Mouse (Mus musculus) left cerebral cortex, postnatal 10 days (tissue): ENCODE data around the gene Ccdc8. TPM values are rescaled to one million over a fixed set of nuclear protein-coding genes. Genes with fewer than 3 reads are reported as not detected.
A peak's percentile ranks its signal among the peaks of the same experiment; 100 is the strongest.

ENCODE experiments used
- DNase-seq, 2 experiments: peaks; one replicate each; pipeline ENCODE4 v3.0.0; 2021 to 2022; ENCODE audit warnings: low spot score in 2 of 2, mixed read lengths in 1 of 2; ENCODE audit errors: extremely low spot score in 1 of 2
- intact Hi-C: fragments of 180-260 bp; cut with DNase I; formaldehyde crosslinking; loops from one replicate; pipeline ENCODE4 v1.15.1; 2025
- total RNA-seq, 2 experiments: library from RNA; stranded (reverse); gene quantifications; 2 replicates each; pipeline ENCODE4 v1.2.3; 2021

Ccdc8 gene
- total RNA-seq, 2 experiments from 2014 or later, result 3.0 to 3.3 TPM

DNA sequence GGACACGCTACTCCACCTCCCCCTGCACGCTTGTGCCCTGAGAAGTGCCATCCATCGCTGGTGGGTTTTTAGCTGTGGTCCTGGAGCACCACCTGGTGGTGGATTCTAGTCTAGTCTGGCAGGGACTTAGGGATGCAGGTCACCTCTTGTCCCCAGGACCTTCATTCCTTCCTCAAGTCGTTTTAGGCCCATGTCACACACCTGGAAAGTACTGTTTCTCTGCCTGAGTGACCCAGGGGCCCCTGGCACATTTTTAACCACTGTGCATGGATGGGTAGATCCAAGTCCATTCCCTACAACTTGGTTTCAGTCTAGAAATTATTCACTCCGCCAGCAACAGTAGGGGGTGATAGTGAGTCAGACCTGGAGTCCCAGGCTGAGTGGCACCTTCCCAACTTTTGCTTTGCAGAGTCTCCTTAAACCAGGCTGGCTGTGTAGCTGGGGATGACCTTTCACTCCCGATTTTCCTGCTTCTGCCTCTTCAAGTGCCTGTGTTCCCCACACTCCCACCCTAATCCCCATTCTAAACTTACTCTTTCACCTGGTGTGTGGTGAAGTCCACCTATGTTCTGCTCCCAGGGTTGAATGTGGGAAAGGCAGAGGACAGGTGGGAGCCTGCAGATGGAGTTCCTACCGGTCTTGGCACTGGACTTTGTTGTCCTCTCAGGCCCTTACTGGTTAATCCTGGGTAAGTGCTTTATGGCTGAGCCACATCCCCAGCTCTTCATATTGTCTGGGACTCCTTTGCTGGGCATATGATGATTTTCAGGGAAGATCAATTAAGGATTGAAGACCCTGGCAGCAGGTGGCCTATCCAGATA, 10.1 kb downstream of the Ccdc8 start:
- intact Hi-C loops, result loop anchor here (1.0 to 2.0 kb wide), 2 partner anchors 52 to 70 kb away; no protein-coding TSS in a partner anchor
- DNase-seq, result peak; percentile 76 to 86

DNA sequence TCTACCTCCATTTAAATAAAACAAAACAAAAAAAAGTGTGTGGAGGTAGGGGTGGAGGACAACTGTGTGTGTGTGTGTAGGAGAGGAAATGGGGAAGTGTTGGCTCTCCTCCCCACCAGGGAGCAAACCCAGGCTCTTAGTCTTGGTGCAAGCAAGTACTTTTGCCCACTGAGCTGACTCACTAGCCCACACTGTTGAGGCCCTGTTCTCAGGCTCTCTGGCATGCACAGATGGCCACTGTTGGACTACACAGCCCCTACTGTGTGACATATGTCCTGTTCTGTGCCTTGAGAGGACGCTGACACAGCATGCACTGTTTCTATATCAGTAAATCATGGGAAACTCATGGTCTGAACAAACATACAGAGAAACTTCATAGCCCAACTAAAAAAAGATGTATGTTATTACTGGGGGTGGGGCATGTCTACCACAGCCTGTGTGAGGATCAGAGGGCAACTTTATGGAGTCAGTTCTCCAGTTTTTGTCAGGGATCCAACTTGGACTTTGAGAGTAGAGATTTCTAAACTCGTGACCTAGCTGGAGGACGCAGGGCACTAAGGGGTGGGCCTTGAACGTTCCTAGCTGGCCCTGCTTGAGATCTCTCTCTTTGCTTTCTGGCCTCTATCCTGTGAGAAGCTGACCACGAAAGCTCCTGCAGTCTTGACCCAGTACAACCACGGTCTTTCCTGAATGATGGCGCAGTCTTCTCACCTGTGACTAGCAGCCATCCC, 10.9 kb downstream of the Ccdc8 start:
- DNase-seq, result no peak
- intact Hi-C loops, result loop anchor here (2.0 kb wide), 1 partner anchor 53 kb away; no protein-coding TSS in a partner anchor

DNA sequence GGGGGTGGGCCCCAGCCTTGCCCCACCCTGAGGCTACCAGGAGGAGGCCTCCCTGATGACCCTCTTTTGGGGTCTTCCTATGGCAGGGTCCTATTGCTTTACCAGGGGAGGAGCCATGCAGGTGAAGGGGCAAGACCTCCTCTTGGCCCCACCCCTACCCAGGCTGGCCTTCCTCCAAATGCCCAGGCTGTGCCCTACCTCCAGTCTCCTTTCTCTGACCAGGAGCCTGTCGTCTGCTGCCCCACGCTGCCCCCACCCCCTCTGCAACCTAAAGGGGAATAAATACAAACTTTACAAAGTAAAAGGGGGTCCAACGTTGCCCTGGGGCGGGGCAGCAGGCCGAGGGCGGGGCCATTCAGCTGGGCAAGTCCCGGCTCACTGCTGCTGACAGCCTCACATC, 12.2 kb downstream of the Ccdc8 start:
- intact Hi-C loops, result loop anchor here (5.0 kb wide), 1 partner anchor 48 kb away; no protein-coding TSS in a partner anchor
- peak in 1 of 2 experiments; percentile 60 for DNase-seq

DNA sequence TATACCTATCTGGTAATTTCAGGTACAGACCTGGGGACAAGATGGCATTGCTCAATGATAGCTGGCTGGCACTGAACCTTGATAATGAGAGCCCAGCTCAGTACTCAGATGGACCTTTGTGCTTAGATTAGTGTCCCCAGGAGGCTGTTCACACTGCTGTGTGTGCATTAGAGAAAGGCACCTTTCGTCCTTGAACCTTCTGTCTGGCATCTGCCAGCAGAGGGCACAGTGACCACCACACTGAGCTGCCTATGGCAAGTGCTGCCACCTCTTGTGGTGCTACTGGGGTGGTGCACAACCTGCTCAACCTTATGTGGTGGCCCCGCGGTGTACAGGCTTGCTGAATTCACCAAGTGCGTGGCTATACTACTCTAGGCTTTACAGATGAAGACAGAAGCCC, 14.8 kb downstream of the Ccdc8 start:
- no peak for DNase-seq
- intact Hi-C loops, result loop anchor here (5.0 kb wide), 1 partner anchor 45 kb away; no protein-coding TSS in a partner anchor

DNA sequence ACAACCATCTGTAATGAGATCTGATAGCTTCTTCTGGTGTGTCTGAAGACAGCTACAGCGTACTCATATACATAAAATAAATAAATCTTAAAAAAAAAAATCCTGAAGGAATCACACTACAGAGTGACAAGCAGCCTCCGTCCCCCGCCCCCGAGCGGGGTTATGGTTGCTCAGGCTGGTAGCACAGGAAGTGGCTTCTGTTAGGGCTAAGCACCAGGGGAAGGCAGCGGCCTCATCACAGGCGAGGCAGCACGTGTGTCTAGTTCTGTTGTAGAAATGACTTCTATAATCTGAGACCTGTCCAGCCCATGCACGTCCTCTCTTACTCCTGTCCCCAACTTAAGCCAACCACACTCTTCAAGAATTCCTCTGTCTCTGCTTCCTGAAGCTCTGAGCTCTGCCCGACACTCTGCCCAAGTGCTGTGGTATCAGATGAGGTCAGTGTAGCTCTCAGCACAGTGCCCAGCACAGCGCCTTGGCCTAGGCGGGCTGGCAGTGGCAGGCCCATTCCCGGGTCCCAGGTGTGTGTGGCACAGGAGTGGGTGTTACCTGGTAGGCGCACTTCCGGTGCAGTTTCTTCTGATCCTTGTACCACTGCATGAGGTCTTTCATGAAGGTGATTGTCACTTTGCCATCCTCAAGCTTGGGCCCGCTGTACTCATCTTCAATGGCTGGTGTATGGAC, 17.0 kb downstream of the Ccdc8 start:
- no peak for DNase-seq
- intact Hi-C loops, result loop anchor here (5.0 kb wide), 1 partner anchor 43 kb away; no protein-coding TSS in a partner anchor

DNA sequence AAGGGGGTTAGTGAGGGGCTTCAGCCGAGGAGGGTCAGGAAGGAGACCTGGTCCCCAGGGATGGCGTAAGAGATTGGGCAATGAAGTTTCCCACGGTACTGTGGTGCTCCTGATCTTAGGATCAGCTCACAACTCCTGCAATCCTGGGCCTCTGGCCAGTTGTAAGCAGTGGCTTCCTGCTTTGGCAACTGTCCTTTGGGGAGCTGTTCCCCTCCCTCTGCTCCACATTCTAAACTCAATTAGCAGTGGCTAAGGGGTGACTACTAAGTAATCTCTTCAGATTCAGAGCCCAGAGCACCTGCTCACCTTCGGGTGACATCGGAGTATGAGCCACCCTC, 17.5 kb downstream of the Ccdc8 start:
- intact Hi-C loops, result no loop called here
- DNase-seq, result no peak

DNA sequence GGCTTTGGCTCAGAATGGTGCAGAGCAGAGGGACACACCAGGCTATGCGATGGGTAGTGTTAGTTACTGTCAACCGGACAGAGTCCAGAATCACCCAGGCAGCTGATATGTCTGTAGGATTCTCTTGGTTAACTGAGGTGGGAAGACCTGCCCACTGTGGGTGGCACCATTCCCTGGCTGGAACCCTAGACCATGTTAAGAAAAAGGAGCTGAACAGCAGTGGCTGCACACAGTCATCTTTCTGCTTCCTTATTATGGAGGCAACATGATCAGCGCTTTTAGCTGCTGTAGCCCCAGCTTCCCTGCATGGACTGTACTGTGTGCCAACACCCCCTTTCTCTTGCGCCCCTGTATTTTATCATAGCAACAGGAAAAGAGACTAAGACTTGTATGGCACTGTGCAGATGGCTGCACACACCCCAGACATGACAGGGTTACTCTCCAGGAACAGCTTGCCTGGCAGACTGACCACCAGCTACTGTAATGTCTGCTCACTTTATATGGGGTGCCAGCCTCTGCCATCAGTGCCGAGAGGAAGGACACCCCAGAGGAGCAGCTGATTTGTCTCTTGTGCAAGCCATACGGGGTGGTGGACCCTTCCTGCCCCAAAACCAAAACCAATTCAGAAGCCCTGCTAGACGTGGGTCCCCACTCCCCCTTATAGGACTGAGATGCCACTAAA, 19.5 kb downstream of the Ccdc8 start:
- intact Hi-C loops, result no loop called here
- DNase-seq, result no peak

DNA sequence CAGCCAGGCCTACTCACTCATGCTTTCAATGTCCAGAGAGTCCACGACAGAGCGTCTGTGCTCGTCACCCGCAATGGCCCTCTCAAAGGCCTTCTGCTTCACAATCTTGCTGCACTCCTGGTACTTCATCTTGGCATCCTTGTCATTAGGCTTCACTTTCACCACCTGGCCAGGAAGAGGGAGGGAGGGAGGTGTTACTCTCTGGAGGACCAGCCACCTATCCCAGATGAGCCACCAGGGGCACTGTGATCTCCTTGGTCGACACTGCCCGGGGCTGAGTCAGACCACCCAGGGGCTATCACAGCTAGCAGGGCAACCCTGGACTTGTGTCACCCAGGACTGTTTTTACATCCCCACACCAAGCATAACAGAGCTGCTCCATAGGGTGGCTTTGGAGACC, 22.9 kb downstream of the Ccdc8 start:
- intact Hi-C loops, result loop anchor here (5.0 kb wide), 1 partner anchor 47 kb away; the partner anchor contains the start of gene Hif3a
- no peak for DNase-seq

DNA sequence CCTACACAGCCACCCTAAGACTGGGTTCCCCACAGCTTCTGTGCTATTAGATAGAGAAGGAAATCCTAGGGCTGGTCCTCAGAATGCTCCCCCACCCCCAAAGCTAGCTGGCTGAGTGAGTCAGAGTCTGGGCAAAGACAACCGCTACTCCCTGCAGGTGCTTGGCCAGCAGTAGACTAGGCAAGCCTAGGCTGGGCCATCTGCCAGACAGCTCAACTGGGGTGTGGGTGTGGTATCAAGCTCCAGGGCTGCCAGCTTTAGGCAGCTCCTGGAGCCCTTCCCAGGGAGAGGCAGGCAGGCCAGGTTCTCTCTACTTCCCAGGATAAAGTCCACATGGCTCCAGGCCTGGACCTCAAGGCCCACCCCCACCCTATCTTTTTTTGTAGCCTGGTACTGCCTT, 24.5 kb downstream of the Ccdc8 start:
- intact Hi-C loops, result loop anchor here (5.0 kb wide), 1 partner anchor 45 kb away; the partner anchor contains the start of gene Hif3a
- DNase-seq, result peak; percentile 91 to 93

DNA sequence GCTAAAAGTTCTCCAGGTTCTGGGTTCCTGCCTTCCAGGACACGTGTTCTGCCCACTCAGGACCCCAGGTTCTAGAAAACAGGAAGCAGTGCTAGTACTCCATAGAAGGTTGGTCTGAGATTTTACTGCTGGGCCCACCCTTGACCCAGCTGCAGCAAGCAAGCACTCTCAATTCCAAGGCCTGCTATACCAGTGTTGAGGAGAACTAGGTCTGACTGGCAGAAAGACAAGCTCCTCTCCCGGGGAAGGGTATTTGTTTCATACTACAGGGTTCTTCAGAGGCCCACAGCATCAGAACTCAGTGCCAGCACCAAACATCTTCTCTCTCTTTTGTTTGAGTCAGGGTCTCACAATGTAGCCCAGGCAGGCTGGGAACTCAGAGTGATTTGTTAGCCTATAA, 25.4 kb downstream of the Ccdc8 start:
- no peak for DNase-seq
- intact Hi-C loops, result loop anchor here (5.0 kb wide), 1 partner anchor 44 kb away; the partner anchor contains the start of gene Hif3a

DNA sequence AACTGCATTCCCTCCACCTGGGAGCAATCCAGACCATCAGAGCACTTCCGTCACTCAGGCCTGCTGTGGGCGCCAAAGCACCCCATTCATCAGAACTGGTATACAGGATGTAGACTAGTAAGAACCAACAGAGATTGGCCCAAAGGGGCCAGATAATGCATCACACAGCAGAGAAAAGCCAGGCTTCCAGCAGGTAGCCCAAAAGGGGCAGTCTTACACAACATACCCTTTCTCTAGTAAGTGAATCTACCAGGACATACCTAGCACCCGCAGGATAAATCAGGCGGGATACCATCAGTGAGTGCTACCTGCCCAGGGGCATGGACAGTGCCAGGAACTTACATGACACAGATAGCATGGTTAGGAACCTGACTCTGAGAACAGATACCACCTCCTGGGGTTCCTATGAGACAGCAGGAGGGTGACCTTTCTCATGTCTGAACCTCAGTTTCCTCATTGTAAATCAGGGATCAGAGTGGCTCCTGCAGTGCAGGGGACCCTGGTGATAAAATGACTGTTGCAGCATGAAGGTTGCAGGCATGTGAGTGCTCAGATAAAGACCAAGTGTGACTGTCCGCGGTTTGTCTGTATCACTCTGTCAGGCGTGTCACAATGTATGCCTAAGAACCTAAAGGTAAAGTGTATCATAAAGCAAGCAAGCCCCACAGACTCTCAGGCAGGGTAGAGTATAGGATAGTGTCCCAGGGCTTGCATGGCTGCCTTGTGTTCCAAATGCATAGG, 27.1 kb downstream of the Ccdc8 start:
- intact Hi-C loops, result loop anchor here (5.0 kb wide), 1 partner anchor 43 kb away; the partner anchor contains the start of gene Hif3a
- no peak for DNase-seq

DNA sequence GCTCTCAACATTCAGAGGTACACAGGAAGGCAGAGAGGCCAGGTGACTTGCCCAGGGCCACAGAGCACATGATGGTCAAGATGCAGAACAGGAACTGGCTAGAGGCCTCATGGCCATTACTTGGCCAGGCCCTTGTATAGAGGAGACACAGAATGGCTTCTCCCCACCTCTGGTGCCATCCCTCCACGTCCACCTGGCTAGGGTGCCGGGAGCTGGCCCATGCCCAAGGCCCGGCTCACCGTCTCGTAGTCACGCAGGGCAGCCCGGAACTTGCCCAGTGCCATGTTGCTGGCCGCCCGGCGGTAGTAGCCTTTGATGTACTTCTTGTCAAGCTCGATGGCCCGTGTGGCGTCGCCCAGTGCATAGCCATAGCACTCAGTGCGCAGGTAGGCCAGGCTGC, 29.7 kb downstream of the Ccdc8 start:
- intact Hi-C loops, result no loop called here

DNA sequence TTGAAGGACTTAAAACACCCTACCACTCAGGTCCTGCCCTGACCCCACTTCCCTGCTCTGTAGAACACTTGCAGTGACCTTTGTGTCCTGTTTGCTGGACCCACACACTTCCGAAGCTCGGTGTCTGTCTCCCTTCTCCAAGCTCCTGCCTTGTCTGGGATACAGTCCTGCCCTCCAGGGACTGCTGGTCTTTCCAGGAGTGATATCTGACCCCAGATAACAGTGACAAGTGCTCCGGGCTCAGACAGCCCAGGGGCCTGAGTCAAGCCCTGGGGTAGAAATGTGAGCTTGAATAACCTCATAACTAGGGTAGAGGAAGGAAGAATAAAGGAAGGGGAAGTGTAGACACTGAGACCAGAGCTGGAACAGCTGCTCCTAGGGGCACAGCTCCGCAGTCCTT, 31.2 kb downstream of the Ccdc8 start:
- intact Hi-C loops, result no loop called here
- no peak for DNase-seq

More for the DNA sequence above, 29.7 kb downstream of the Ccdc8 start:
- DNase-seq, result no peak

DNA sequence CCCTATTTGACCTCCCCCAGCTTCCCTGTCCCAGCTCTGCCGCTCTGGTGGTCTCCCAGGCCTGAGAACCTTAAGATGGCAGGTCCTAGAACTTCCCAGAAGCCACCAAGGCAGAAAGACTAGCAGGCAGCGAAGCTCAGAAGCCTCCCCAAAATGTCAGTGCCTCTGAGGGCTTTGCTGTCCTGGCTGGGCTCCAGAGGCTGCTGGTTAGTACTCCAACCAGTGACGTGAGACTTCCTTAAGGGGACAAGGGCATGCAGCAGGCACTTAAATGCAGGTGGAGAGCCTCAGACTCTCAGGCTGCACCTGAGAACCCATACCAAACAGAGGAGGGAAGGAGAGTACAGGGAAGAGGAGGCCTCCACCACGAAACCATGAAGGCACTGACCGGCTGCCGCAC, 31.6 kb downstream of the Ccdc8 start:
- intact Hi-C loops, result no loop called here
- no peak for DNase-seq

DNA sequence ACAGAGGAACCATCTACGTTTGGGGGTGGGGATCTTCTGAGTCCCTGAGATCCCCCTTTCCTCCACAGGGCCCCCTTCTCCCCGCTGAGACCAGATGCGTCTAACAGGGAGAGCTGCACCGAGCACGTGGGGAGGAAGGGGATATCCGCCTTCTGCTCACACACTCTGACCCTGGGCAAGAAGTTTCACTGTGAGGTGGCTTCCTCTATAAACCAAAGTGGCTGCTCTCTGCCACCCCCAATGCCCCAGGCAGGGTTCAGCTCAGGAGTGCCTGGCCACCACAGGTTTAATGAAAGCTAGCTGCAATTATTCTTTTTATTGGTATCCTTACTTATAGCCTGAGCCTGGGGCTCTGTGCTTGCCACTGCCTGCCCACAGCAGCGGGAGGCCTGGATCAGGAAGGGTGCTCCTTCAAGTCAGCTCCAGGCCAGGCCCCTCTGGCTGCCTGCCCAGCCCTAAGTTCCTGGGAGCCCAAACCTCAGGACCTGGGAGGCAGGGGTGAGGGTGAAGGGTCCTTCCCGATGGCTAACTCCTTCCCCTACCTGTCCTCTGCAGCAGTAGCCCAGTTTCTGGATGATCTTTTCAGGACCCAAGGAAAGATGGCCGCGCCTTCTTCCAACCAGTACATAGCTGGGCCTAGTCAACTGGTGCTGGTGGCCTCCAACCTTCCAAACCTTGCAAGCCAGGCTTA, 32.5 kb downstream of the Ccdc8 start:
- intact Hi-C loops, result no loop called here
- DNase-seq, result peak in 1 of 2 experiments; percentile 62

DNA sequence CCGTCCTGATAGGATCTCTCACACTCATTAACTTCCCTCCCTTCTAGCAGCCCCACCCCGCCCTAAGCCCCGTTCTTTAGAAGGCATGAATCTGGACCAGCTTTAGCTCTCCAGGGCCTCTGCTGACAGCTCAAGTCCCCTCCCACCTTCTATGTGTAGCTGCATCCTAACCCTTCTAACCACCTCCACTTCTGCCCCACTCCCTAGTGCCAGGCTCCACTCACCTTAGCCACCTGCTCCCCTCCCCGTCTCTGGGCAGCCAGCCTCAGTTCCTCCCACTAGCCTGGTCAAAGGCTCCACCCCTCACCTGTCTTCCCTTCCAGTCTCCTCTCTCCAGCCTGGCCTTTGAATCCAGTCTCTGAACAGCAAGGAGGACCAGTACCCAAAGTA, 33.0 kb downstream of the Ccdc8 start:
- no peak for DNase-seq

DNA sequence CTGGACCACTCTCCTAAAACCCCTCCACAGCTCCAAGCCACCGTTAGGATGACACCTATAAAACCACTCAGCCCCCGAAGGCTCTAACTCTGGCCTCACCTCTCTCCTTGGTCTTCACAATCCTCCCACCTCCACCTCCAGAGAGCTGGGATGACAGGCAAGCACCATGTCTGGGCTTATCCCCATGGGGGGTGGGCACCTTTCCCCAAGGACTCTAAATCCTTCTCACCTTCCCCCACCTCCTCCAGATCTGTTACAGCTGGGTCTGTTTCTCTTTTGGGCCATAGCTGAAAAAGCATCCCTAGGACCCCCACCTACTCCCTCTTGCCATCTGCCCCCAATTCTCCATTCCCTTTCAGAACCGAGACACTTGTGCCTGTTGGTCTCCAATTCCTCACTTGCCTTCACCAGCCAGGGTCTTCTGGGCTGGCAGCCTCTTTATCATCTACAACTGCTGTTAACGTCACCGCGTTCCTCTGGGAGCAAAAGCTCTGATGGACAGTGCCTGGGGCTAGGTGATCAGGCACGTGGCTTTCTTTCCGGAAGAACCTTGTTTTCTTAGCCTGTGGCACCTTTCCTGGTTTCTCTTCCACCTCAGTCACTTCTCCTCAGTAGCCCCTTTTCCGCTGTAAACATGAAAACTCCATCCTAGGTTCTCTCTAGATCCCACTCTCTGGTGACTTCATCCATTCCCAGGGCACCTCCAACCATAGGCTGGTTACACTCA, 33.6 kb downstream of the Ccdc8 start:
- intact Hi-C loops, result no loop called here
- no peak for DNase-seq

More for the DNA sequence above, 33.0 kb downstream of the Ccdc8 start:
- intact Hi-C loops, result no loop called here
